Mouse (Mus musculus): Measurements from ENCODE around the gene Slc24a3. TPM values are rescaled to one million over a fixed set of nuclear protein-coding genes. Genes with fewer than 3 reads are reported as not detected.

Gene Slc24a3
- polyA plus RNA-seq, 1 experiment from 2014 or later, result 3.1 TPM

DNA sequence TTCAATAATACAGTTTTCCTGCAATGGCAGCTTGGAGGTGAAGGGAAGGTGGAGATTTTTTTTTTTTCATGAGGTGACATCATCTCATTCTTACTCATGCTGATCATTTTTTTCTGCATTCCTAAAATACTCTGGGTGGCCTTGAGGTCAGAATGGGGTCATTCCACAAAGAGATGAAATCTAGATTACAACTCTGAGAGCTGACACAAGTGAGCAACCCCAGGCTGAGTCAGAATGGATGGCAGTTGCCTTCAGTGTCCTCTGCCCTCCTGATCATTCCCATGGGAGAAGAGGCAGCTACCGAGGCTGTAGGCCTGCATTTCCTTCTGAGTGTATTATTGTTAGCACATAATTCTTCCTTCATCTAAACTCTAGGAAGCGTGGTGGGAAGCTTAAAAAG lies 116.2 kb downstream of the Slc24a3 start:
- no peaks in the 10 kb centered on the region for H3K36me3 ChIP-seq (ENCODE audit: inconsistent target)
- H3K27ac ChIP-seq, result no peak overlapping the region
- no peak overlapping the region for H3K4me3 ChIP-seq (ENCODE audit: inconsistent target)
- 86% methylated on average over 2 of the region's 2 CpGs for WGBS (ENCODE audit: missing documents)
- H3K79me2 ChIP-seq (ENCODE audit: inconsistent target), result no peaks in the 10 kb centered on the region

DNA sequence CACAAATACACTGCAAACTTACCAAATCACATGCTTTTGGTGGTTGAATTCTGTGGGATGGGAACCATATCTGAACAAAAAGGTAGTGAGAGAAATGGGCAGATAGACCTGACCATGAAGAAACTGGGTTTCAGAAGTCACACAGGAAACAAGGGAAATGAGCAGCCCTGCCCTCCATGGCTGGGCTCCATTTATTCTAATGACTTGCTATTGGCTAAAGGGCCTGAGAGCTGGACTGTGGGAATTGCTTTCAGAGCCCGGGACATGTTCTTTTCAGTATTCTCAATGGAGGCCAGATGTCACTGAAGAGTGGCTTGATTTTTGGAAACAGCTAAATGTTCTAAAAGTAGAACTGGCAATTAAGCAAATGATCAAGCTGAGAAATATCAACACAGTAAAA lies 120.9 kb downstream of the Slc24a3 start:
- no peaks in the 10 kb centered on the region for H3K36me3 ChIP-seq (ENCODE audit: inconsistent target)
- no peak overlapping the region for H3K4me3 ChIP-seq (ENCODE audit: inconsistent target)
- H3K27ac ChIP-seq, result no peak overlapping the region
- no peaks in the 10 kb centered on the region for H3K79me2 ChIP-seq (ENCODE audit: inconsistent target)
- WGBS (ENCODE audit: missing documents), result 93% methylated on average over 1 of the region's 1 CpGs

DNA sequence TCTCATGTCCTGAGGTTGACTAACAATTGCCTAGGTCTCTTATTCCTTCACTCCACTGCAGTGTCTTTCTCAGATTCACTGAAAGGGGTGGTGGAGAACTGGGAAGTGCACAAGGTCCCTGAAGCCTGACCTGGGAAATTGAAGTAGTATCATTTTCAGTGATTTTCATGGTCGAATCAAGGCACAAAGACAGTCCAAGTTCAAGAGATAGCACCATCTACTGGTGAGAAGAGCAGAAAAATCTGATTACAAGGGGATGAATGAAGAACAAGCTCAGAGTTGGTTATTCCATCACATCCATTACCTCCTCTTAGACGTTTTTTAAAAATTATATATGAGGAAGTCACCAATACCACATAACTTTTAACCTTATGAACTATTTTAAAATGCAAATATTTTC lies 123.9 kb downstream of the Slc24a3 start:
- no peaks in the 10 kb centered on the region for H3K79me2 ChIP-seq (ENCODE audit: inconsistent target)
- no peak overlapping the region for H3K27ac ChIP-seq
- H3K4me3 ChIP-seq (ENCODE audit: inconsistent target), result no peak overlapping the region
- WGBS (ENCODE audit: missing documents), result 2% methylated on average over 2 of the region's 2 CpGs
- no peaks in the 10 kb centered on the region for H3K36me3 ChIP-seq (ENCODE audit: inconsistent target)

DNA sequence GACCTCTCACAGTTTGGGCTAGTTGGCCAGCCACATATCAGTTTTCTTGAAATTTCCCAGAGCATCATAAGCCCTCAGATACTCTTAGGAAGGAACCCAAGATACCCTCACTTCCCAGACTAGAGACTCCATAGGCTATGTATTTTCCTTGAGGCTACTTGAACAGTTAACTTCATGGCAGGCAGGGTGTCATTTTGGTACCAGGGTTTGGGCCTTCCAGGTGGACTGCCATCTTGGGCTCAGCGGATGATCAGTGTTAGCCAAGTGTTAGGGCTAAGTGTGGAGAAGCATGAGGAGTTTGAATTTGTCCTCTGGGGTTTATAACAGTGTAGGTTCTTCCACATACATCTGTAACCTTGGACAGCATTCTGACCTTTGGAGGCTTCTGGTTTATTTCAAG lies 124.6 kb downstream of the Slc24a3 start:
- 100% methylated on average over 1 of the region's 1 CpGs for WGBS (ENCODE audit: missing documents)
- Histone ChIP-seq H3K4me3 (ENCODE audit: inconsistent target) (no peak overlapping the region), H3K79me2 (ENCODE audit: inconsistent target) (no peaks in the 10 kb centered on the region), H3K27ac (no peak overlapping the region), H3K36me3 (ENCODE audit: inconsistent target) (no peaks in the 10 kb centered on the region)

DNA sequence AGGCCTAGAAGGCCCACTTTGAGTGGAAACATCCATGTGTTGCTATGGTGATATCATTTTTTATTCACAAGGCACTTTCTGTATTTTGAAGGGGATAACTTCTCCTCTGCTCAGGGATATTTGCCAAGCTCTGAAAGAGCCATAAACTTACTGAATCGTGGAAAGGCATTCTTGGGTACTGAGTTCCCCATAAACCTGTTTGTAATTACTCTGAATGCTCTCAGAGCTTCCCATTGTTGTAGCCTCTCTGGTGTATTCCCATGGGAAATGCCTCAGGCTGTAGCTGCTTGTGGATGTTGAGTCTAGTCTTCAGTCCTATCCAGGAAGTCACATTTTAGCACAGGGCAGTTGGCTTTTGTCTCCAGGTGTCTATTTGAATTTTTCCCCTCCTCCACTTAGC lies 125.3 kb downstream of the Slc24a3 start:
- Histone ChIP-seq H3K36me3 (ENCODE audit: inconsistent target) (no peaks in the 10 kb centered on the region), H3K27ac (no peak overlapping the region), H3K4me3 (ENCODE audit: inconsistent target) (no peak overlapping the region), H3K79me2 (ENCODE audit: inconsistent target) (no peaks in the 10 kb centered on the region)
- WGBS (ENCODE audit: missing documents), result 83% methylated on average over 1 of the region's 1 CpGs

DNA sequence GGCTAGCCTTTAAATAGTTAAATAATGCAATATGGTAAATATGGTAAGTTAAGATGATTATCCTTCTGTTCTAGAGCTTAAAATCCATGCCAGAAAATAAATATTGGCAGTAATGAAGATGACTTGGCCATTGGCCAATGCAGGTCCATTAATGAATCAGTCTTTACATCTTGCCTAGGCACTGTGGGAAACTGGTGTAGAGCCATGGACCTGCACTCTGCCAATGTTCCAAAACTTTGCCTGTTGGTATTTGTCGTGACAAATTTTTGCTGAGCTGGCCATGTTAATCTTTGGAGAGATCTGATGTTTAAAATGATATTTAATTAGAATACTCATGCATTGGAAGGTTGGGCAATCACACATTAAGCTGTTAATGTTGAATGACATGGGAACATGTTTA lies 129.4 kb downstream of the Slc24a3 start:
- Histone ChIP-seq H3K79me2 (ENCODE audit: inconsistent target) (no peaks in the 10 kb centered on the region), H3K27ac (no peak overlapping the region), H3K36me3 (ENCODE audit: inconsistent target) (no peaks in the 10 kb centered on the region), H3K4me3 (ENCODE audit: inconsistent target) (no peak overlapping the region)
- WGBS (ENCODE audit: missing documents), result 91% methylated on average over 1 of the region's 1 CpGs

DNA sequence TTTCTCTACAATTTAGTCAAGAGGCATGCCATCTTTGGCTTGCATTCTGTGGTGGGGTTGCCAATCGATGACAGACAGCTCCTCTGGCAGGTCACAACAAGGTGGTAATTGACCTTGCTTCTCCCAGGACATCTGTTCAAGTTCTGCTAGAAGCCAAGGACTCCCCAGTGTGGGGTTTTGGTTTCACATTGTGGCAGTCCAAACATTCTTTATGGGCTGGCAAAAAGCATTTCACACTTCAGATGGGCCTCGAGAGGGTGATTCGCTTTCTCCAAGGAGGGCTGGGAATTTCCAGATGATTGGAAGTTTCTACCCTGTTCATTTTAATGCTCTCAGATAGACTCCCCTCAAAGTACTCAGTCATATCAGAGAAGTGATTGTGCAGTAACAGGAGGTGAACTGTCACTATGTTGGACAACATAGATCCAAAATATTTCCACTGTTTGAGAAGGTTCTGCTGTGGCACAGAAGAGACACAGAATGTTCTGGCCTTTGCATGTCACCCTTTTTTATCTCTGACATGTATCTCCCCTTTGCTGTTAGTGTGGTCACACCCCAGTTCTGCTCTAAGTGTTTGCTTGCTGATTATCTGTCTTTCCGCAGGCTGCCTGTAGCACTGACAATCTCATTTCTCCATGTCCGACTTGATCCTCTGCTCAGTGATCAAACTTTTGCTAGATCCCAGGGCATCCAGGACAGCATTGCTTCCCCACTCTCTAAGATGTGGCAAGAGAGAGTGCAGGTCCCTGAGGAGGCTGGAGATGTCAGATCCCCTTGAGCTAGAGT lies 132.6 kb downstream of the Slc24a3 start:
- Histone ChIP-seq H3K4me3 (ENCODE audit: inconsistent target) (no peak overlapping the region), H3K27ac (no peak overlapping the region), H3K36me3 (ENCODE audit: inconsistent target) (no peaks in the 10 kb centered on the region), H3K79me2 (ENCODE audit: inconsistent target) (no peaks in the 10 kb centered on the region)
- 89% methylated on average over 5 of the region's 5 CpGs for WGBS (ENCODE audit: missing documents)

DNA sequence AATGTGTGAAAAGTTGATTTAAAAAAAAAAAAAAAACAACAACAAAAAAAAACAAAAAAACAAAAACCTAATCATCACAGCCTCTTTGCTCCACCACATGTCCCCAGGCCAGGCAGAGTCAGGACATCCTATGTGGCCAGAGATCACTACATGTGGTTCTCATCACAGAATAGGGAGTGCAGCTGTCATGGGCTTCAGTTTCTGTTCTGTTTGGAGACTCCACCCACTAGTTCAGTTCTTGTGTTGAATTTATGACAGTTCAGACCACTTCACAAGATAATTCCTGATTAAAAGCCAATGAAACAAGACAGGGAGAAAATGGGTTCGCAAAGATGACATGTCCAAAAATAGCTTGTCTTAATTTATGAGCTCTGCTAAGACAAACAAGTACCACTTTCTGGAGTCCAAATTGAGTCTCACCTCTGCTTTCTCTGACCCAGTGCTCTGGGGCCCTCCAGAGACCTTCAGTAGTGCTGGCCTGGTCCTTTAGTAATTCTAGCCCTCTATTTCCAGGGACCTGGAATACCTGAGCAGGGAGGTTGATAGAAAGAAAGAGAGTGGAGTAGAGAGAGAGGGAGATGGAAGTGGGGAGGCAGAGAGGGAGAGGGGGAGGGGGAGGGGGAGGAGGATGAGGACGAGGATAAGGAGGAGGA lies 139.8 kb downstream of the Slc24a3 start:
- no peaks in the 10 kb centered on the region for H3K36me3 ChIP-seq (ENCODE audit: inconsistent target)
- H3K79me2 ChIP-seq (ENCODE audit: inconsistent target), result no peaks in the 10 kb centered on the region
- no peak overlapping the region for H3K27ac ChIP-seq
- 76% methylated on average over 2 of the region's 2 CpGs for WGBS (ENCODE audit: missing documents)
- H3K4me3 ChIP-seq (ENCODE audit: inconsistent target), result no peak overlapping the region

DNA sequence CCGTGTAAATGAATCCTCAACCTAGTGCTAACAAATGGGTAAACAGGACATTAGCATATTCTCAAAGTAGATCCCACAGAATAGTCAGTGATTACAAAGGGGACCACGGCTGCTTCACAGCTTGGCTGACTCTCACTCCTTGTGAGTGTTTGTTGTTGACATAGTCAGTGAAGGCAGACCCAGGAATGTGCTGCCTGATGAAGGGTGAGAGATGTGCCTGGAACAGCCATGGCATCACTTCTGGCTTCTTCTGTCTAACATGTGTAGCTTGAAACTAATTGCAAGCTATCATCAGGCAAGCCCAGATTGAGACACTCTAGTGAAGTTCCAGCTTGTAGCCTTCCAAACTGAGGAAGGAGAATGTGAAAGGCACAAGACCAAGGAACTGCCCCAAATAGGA lies 151.4 kb downstream of the Slc24a3 start:
- Histone ChIP-seq H3K27ac (no peak overlapping the region), H3K4me3 (ENCODE audit: inconsistent target) (no peak overlapping the region), H3K36me3 (ENCODE audit: inconsistent target) (no peaks in the 10 kb centered on the region), H3K79me2 (ENCODE audit: inconsistent target) (no peaks in the 10 kb centered on the region)
- 73% methylated on average over 2 of the region's 2 CpGs for WGBS (ENCODE audit: missing documents)

DNA sequence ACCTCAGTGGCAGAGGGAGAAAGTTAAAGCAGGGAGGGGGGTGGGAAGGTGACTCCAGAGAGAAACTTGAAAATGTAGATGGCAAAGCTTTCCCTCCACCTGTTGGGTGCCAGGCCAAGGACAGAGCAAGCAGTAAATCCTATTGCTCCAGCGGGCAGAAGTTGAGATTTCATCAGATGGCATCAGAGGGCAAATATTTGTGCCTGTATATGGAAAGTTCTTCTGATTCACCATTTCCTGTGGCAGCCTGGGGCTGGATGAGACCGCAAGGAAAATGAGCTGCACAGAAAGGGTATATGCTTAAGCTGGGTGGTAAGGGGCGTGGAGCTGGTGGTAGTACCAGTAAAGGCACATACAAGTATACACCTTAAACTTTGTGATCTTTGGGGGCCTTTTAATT lies 153.7 kb downstream of the Slc24a3 start:
- H3K27ac ChIP-seq, result no peak overlapping the region
- 85% methylated on average over 3 of the region's 3 CpGs for WGBS (ENCODE audit: missing documents)
- H3K36me3 ChIP-seq (ENCODE audit: inconsistent target), result no peaks in the 10 kb centered on the region
- H3K4me3 ChIP-seq (ENCODE audit: inconsistent target), result no peak overlapping the region
- H3K79me2 ChIP-seq (ENCODE audit: inconsistent target), result no peaks in the 10 kb centered on the region

DNA sequence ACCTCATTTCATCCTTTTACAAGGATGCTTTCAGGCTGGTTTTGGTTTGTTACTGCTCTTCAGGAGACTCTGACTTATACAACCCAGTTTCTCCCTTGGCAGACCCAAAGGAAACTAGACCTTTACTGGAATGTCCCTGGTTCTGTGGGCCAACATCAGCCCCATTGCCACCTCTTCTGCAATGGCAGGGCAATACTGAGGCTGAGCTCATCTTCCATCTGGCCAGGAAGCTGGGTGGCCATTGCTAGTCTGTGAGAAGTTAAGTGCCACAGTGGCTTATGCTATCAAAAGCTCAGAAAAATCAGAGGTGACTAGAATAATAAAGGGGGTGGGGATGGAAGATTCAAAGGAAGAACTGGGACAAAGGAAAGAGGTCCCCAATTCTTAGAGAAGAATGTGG lies 154.2 kb downstream of the Slc24a3 start:
- H3K36me3 ChIP-seq (ENCODE audit: inconsistent target), result no peaks in the 10 kb centered on the region
- no peak overlapping the region for H3K27ac ChIP-seq
- no peaks in the 10 kb centered on the region for H3K79me2 ChIP-seq (ENCODE audit: inconsistent target)
- no peak overlapping the region for H3K4me3 ChIP-seq (ENCODE audit: inconsistent target)

DNA sequence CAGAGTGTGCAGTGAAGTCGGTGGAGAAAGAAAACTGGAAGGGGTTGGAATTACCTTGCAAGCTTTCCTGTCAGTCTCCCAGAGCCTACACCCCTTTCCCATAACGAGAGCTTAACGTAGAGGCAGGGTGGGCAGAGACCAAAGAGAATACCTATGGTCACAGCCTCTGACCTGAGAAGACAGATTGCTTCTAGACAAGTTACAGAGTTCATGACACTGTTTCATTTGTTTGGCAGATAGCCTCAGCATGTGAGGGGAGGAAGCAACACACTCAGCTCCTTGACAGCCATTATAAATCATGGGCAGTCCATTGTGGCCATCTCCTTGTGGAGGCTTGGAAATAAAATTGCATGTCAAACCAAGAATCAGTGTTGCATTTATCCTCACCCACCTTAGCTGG lies 156.9 kb downstream of the Slc24a3 start:
- no peaks in the 10 kb centered on the region for H3K36me3 ChIP-seq (ENCODE audit: inconsistent target)
- H3K27ac ChIP-seq, result no peak overlapping the region
- 74% methylated on average over 3 of the region's 3 CpGs for WGBS (ENCODE audit: missing documents)
- no peaks in the 10 kb centered on the region for H3K79me2 ChIP-seq (ENCODE audit: inconsistent target)
- H3K4me3 ChIP-seq (ENCODE audit: inconsistent target), result no peak overlapping the region

DNA sequence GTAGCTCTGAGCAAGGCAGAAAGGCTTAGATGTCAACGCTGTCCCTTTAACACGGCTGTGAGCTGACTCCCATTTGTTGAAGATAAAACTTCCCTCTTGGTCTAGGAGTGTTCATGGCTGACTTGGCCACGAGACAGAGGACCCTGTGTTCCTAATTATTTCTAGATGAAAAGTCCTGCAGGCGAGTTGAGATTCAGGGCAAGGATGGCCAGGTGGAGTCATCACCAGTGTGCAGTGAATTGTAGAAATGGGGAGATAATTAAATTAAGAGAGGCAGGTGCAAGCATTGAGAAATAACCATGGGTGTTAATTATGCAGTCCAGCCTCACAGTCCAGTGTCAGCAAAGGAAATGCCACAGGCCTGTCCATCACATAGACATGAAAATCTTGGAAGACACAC lies 158.3 kb downstream of the Slc24a3 start:
- H3K27ac ChIP-seq, result no peak overlapping the region
- H3K4me3 ChIP-seq (ENCODE audit: inconsistent target), result no peak overlapping the region
- H3K79me2 ChIP-seq (ENCODE audit: inconsistent target), result no peaks in the 10 kb centered on the region
- 80% methylated on average over 4 of the region's 4 CpGs for WGBS (ENCODE audit: missing documents)
- no peaks in the 10 kb centered on the region for H3K36me3 ChIP-seq (ENCODE audit: inconsistent target)

DNA sequence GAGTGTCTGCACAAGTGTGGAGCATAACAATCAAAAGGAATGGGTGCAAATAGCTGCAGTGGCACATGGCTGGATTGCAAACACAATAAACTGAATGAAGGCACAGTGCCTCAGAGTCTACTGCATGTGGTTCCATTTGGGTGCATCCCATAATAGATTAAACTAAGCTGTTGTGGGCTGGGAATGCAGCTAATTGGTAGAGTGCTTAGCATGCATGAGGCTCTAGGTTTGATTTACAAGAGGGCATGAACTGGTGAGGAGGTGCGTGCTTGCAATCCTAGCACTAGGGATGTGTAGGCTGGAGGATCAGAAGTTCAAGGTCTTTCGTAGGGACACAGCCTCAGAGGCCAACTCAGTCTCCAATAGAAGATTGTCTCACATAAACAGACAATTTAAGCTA lies 159.0 kb downstream of the Slc24a3 start:
- no peaks in the 10 kb centered on the region for H3K36me3 ChIP-seq (ENCODE audit: inconsistent target)
- WGBS (ENCODE audit: missing documents), result 94% methylated on average over 2 of the region's 2 CpGs
- no peaks in the 10 kb centered on the region for H3K79me2 ChIP-seq (ENCODE audit: inconsistent target)
- H3K27ac ChIP-seq, result no peak overlapping the region
- no peak overlapping the region for H3K4me3 ChIP-seq (ENCODE audit: inconsistent target)

DNA sequence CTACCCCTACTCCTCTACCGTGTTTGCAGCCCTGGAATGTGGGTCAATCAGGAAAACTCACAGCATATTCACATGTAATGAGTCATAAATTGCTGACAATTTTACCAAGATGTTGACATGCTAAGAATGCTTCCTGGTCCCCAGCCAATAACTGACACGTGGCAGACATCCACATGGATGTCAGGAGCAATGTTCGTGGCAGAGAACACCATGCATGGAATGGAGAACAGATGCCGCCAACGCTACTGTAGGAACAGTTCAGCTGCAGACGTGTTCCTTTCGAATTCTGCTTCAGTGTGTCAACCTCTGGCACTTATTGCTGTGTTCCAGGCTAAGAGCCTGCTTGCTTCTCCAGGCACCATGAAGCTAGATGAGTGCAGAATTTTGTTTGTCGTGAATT lies 162.2 kb downstream of the Slc24a3 start:
- H3K79me2 ChIP-seq (ENCODE audit: inconsistent target), result no peaks in the 10 kb centered on the region
- 89% methylated on average over 8 of the region's 8 CpGs for WGBS (ENCODE audit: missing documents)
- no peaks in the 10 kb centered on the region for H3K36me3 ChIP-seq (ENCODE audit: inconsistent target)
- H3K4me3 ChIP-seq (ENCODE audit: inconsistent target), result no peak overlapping the region
- H3K27ac ChIP-seq, result no peak overlapping the region

DNA sequence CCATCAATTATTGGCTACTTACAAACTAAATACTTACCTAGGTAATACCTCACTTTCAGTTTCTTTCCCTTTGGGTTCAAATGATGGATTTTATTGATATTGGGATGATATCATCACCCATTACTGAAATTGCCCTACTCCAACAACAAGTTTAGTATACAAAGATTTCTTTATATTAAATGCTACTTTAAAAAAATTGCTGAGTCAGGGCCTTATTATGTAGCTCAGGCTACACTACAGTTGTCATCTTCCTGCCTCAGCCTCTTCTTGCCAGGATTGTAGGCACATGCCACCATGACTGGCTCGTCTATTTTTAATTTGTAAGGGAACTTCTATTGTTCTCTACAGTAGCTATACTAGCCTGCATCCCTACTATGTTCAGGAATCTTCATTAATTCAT lies 164.0 kb downstream of the Slc24a3 start:
- H3K27ac ChIP-seq, result no peak overlapping the region
- H3K79me2 ChIP-seq (ENCODE audit: inconsistent target), result no peaks in the 10 kb centered on the region
- no peak overlapping the region for H3K4me3 ChIP-seq (ENCODE audit: inconsistent target)
- no peaks in the 10 kb centered on the region for H3K36me3 ChIP-seq (ENCODE audit: inconsistent target)
- WGBS (ENCODE audit: missing documents), result 75% methylated on average over 1 of the region's 1 CpGs
